Mouse (Mus musculus) heart, embryonic 12.5 days (tissue): ENCODE measurements around the gene Fam174b. TPM values are rescaled to one million over a fixed set of nuclear protein-coding genes. Genes with fewer than 3 reads are reported as not detected.

Source experiments
- ATAC-seq: fragments of 200-750 bp; cut with Nextera tagmentation; 2 replicates; pipeline ENCODE4 v1.8.0; 2017; ENCODE audit warnings: moderate TSS enrichment, moderate library complexity; ENCODE audit not compliant: insufficient number of reproducible peaks, low FRiP score
- H3K27ac ChIP-seq: fragments of 300-500 bp; sonication (generic); 2 replicates; pipeline ENCODE4 v1.5.1; 2016; ENCODE audit warnings: mild to moderate bottlenecking, moderate library complexity; ENCODE audit not compliant: poor library complexity, severe bottlenecking
- H3K27me3 ChIP-seq: fragments of 300-500 bp; sonication (generic); replicated peaks from 2 replicates; pipeline ENCODE4 v1.6.1; 2016; ENCODE audit warnings: mild to moderate bottlenecking, moderate library complexity
- H3K36me3 ChIP-seq: fragments of 300-500 bp; sonication (generic); 2 replicates; pipeline ENCODE4 v1.6.1; 2016; ENCODE audit warnings: mild to moderate bottlenecking, moderate library complexity
- H3K4me1 ChIP-seq: fragments of 300-500 bp; sonication (generic); replicated peaks from 2 replicates; pipeline ENCODE4 v1.6.1; 2016; ENCODE audit warnings: mild to moderate bottlenecking
- H3K4me2 ChIP-seq: fragments of 300-500 bp; sonication (generic); 2 replicates; pipeline ENCODE4 v1.6.1; 2016; ENCODE audit warnings: mild to moderate bottlenecking, moderate library complexity
- H3K4me3 ChIP-seq: fragments of 300-500 bp; sonication (generic); 2 replicates; pipeline ENCODE4 v1.5.1; 2016; ENCODE audit warnings: mild to moderate bottlenecking
- H3K9ac ChIP-seq: fragments of 300-500 bp; sonication (generic); 2 replicates; pipeline ENCODE4 v1.6.1; 2016; ENCODE audit warnings: mild to moderate bottlenecking, moderate library complexity
- H3K9me3 ChIP-seq: fragments of 300-500 bp; sonication (generic); replicated peaks from 2 replicates; pipeline ENCODE4 v1.6.1; 2016; ENCODE audit warnings: mild to moderate bottlenecking, moderate library complexity
- WGBS: fragments of 180-500 bp; shearing (Covaris S2); methylation state at CpG from one replicate; pipeline ENCODE4 v1.1.7; 2016; 5-methylcytosine and 5-hydroxymethylcytosine counted together
- polyA plus RNA-seq: library from polyadenylated mRNA; unstranded; fragments of >200 nt; fragmentation: Nextera tagmentation; extraction: Ambion mirVana; gene quantifications from 2 replicates; pipeline ENCODE4 v1.2.1, GENCODE M21; 2016

Gene Fam174b
- polyA plus RNA-seq, 1 experiment from 2014 or later = 51.4 TPM

DNA sequence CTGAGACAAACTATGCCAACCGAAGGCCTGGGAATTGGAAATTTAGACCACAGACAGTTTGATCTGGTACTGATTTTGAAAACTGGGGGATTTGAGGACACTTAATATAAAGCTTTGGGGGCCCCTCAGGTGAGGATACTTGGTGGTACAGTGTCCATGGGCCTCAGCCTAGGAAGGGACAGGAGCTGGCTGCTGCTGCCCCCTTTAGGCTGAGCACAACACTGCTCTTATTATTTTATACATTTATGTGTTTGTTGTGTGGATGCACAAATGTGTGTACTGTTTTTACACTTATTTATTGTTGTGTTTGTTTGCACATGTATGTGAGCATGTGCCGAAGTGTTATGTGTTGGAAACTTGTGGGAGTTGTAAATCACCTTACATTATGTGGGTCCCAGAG, 9.2 kb downstream of the Fam174b start:
- H3K9ac ChIP-seq = no peak overlapping the region
- no peak overlapping the region for H3K4me3 ChIP-seq
- H3K27me3 ChIP-seq = no peaks in the 10 kb centered on the region
- H3K36me3 ChIP-seq = no peaks in the 10 kb centered on the region
- no peak overlapping the region for H3K4me2 ChIP-seq
- WGBS = 83% methylated on average over 2 of the region's 2 CpGs
- no peaks in the 10 kb centered on the region for H3K9me3 ChIP-seq
- no peak for ATAC-seq
- no peak overlapping the region for H3K27ac ChIP-seq
- peaks cover 7% of the 10 kb centered on the region for H3K4me1 ChIP-seq

DNA sequence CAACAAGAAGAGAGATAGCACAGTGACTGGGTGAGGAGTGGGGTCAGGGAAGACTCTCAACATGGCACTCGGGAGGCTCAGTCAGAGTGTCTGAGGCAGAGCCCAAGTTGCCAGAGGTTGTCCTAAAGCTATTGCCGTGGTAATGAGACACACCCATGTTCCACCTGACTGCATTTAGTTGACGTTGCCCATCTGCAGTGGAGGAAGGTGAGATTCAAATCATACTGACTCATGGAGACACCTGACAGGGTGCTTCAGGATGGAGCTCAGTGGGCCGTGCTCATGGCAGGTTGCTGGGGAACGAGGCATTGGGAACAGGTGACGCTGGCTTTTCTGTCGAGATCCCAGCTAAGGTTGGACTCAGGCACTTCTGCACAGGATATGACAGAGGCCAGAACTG, 9.9 kb downstream of the Fam174b start:
- no peak for ATAC-seq
- Histone ChIP-seq H3K4me1 (peaks cover 7% of the 10 kb centered on the region), H3K4me3 (no peak overlapping the region), H3K27me3 (no peaks in the 10 kb centered on the region), H3K9ac (no peak overlapping the region), H3K27ac (no peak overlapping the region), H3K4me2 (no peak overlapping the region), H3K9me3 (no peaks in the 10 kb centered on the region), H3K36me3 (no peaks in the 10 kb centered on the region)
- 82% methylated on average over 7 of the region's 7 CpGs for WGBS

DNA sequence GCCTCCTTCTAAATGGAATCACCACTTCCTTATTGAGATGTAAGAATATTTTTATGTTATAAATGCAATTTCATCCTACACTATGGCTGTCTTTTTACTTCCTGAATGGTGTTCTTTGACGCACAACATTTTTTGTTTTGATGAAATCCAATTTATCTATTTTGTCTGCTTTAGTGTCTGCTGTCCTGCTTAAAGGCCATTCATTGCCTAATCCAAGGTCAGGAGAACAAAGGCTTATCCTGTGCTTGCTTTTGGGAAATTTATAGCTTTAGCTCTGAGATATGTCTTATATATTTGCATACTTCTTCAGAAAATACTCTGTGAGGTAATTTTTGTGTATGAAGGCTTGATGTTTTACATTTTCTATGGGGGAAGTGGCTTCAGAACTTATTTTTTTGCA, 13.5 kb downstream of the Fam174b start:
- Histone ChIP-seq H3K36me3 (no peaks in the 10 kb centered on the region), H3K4me1 (no peaks in the 10 kb centered on the region), H3K9me3 (0 out of 2 replicates have a peak, but pooled peaks cover 3% of the 10 kb centered on the region), H3K4me2 (no peak overlapping the region), H3K27ac (no peak overlapping the region), H3K9ac (no peak overlapping the region), H3K27me3 (no peaks in the 10 kb centered on the region), H3K4me3 (no peak overlapping the region)
- ATAC-seq = no peak
- WGBS = 72% methylated on average over 1 of the region's 1 CpGs

DNA sequence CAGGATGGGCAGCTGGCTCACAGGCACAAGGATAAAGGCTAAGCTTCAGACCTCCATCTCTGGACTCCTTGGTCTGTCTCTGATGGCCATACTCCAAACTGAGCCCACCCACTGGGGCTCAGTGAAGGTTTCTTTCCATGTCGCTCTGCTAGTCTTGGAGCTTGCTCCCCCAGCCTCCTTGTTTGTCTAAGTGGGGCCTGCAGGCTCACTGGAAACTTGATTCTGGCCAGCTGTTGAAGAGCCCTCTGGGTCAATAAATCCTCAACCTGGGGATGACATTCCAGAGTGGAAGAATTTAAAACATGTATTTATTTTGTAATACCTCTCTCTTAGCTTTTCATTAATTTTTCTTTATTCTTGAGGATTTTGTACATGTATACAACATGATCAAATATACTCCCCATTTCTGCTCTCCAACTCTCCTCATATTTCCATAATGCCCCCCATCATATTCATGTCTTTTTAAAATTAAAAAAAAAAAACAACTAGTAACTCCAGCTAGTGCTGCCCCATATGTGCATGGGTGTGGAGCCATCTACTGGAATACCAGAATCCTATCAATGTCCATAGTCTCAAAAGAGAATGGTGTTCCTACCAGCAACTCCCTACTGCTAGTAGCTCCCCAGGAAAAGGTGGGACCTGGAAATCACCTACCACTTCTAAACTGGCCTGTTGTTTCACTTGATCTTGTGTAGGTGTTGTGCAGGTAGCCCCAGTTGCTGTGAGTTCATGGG, 15.4 kb downstream of the Fam174b start:
- Histone ChIP-seq H3K27ac (no peak overlapping the region), H3K4me3 (no peak overlapping the region), H3K27me3 (no peaks in the 10 kb centered on the region), H3K9me3 (0 out of 2 replicates have a peak, but pooled peaks cover 3% of the 10 kb centered on the region), H3K9ac (no peak overlapping the region), H3K4me1 (no peaks in the 10 kb centered on the region), H3K4me2 (no peak overlapping the region), H3K36me3 (no peaks in the 10 kb centered on the region)
- WGBS = 54% methylated on average over 1 of the region's 1 CpGs
- ATAC-seq = no peak

DNA sequence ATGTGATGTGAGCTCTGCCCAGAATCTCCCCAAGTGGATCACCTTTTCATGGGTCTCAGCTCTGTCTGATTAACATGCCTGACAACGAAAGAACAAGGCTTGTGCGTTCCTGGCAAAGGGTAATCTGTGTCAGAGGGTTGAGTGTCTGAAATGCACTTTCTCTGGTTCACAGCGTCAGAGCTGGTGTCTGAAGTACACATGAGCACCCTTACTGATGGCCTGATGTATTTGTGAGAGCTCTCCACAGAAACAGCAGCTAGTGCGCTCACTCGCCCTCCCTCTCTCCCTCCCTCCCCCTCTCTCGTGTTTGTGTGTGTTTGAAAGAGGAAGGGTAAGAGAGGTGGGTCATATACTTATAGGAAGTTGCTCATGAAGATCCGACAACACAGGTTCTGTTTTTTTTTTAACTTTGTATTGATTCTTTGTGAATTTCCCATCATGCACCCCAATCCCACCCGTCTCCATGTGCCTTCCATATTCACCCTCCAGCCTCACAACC, 21.6 kb downstream of the Fam174b start:
- Histone ChIP-seq H3K36me3 (no peaks in the 10 kb centered on the region), H3K4me2 (no peak overlapping the region), H3K4me3 (no peak overlapping the region), H3K9me3 (peaks cover 12% of the 10 kb centered on the region; the same call in 1 of the 2 replicates), H3K27me3 (peaks cover 3% of the 10 kb centered on the region; the same call in 1 of the 2 replicates), H3K4me1 (peaks cover 13% of the 10 kb centered on the region), H3K27ac (no peak overlapping the region), H3K9ac (no peak overlapping the region)
- ATAC-seq = no peak
- WGBS = 73% methylated on average over 8 of the region's 8 CpGs

DNA sequence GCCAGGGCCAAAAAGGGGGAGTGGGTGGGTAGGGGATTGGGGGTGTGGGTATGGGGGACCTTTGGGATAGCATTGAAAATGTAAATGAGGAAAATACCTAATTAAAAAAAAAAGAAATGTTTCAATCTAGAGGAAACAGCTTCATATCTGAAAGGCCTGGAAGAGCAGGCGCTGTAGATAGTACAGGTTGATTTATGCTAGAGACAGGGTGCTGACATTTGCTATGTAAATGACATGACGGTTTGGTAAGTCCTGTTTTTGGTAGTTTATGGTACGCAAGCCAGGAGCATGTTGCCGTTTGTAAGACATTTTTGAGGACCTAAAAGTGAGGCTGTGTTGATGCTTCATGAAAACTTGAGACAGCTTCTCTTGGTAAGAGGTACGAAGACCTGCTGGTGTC, 24.6 kb downstream of the Fam174b start:
- no peak for ATAC-seq
- Histone ChIP-seq H3K4me2 (no peak overlapping the region), H3K4me3 (no peak overlapping the region), H3K27ac (peak overlapping the region; percentile 54), H3K9me3 (peaks cover 9% of the 10 kb centered on the region; the same call in 1 of the 2 replicates), H3K9ac (no peak overlapping the region), H3K4me1 (peaks cover 13% of the 10 kb centered on the region), H3K36me3 (no peaks in the 10 kb centered on the region), H3K27me3 (peaks cover 3% of the 10 kb centered on the region; the same call in 1 of the 2 replicates)
- 80% methylated on average over 5 of the region's 5 CpGs for WGBS

DNA sequence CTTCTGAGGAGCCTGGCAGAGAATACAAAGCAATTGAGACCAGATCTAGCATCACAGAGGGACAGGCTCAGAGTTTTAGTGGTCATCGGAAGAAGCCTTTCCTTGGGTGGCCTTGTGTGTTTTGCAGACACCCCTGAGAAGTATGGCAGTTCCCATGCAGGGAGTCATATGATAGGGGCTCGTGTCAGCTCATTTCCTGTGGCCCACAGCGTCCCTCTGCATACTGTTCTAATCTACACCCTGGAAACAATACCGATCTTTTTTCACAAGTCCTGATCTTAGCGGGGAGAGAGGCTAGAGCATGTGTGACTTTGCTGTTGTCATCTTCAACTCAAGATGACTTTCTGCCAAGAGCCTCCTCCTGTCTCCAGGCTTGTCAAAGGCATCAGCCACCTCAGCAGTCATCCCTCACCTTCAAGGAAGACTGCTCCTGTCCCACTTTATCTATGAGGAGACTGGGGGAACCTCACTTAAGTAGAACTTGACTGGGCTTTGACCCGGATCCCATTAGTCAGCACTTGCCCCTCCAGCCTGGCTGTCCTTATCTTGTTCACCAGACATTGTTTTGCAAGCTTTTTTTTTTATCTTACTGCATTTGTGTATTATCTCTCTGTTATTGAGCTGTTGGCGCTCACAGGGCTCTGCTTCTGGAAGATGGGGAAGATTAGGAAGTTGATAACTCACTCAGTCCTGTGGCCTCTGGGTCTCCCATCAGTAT, 25.2 kb downstream of the Fam174b start:
- ATAC-seq = peak; percentile 90
- Histone ChIP-seq H3K27me3 (peaks cover 3% of the 10 kb centered on the region; the same call in 1 of the 2 replicates), H3K9ac (no peak overlapping the region), H3K4me2 (no peak overlapping the region), H3K4me1 (peaks cover 13% of the 10 kb centered on the region), H3K9me3 (peaks cover 9% of the 10 kb centered on the region; the same call in 1 of the 2 replicates), H3K36me3 (no peaks in the 10 kb centered on the region), H3K4me3 (no peak overlapping the region), H3K27ac (peak overlapping the region; percentile 54)
- 26% methylated on average over 7 of the region's 7 CpGs for WGBS

DNA sequence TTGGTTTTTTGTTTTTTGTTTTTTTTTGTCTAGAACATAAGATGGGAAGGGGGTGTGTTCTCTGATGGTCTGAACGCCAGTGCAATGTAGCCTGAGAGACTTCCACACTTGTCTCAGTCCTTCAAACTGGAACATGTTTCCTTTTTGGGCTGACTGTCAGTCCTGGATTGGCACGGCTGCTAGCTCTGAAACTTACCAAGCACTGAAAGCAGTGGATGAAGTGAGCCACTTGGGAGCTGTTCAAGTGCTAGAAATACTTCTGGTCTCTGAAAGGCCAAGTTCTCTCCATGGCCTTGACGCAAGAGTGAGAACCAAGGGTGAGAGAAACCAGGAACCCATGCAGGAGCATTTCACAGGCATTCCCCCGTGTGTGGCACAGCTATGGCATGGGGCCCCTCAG, 29.1 kb downstream of the Fam174b start:
- no peak overlapping the region for H3K9ac ChIP-seq
- ATAC-seq = no peak
- H3K4me1 ChIP-seq = peaks cover 24% of the 10 kb centered on the region
- no peak overlapping the region for H3K4me2 ChIP-seq
- H3K36me3 ChIP-seq = no peaks in the 10 kb centered on the region
- 66% methylated on average over 4 of the region's 4 CpGs for WGBS
- no peaks in the 10 kb centered on the region for H3K9me3 ChIP-seq
- no peaks in the 10 kb centered on the region for H3K27me3 ChIP-seq
- H3K27ac ChIP-seq = peak overlapping the region; percentile 29; the same call in 1 of the 2 replicates
- H3K4me3 ChIP-seq = no peak overlapping the region

DNA sequence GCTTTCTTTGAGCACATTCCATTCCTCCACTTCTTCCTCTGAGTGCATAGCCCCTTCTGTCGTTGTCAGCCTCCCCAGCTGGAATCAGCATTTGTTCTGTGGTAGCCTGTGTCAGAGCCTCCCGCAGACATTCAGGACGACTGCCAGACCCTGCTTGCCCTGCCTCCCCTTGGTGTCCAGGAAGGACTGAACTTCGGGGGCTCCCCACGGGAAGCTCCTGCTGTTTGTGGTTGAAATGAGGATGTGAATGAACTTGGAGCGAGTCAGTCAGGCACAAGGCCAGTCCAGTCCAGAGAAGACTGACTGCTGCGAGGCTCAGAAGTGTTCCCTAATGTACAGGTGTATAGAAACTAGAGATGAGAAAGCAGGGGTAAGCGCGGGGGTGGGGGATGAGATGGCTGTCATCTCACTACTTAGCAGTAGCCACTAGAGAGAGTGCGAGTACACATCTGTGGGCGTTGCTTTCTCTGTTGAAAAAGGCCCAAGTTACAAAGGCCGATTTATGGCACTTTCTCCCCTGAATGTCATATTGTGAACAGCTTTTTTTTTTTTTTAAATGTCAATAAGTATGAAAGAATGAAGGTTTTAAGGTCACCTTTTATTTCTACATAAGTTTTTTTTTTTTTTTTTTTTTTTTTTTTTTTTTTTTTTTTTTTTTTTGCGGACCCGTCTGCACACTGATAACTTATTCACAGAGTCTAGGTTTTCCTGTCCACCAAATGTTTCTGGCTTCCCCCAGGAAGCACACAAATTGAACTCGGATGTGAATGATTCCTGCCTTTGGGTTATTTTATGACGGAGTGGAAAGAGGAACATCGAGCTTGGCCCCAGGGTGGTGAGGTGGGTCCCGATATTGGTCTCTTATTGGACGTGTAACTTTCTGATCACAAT, 31.5 kb downstream of the Fam174b start:
- no peaks in the 10 kb centered on the region for H3K9me3 ChIP-seq
- 40% methylated on average over 19 of the region's 19 CpGs for WGBS
- H3K4me3 ChIP-seq = peak overlapping the region; percentile 30
- H3K36me3 ChIP-seq = 0 out of 2 replicates have a peak, but pooled peaks cover 5% of the 10 kb centered on the region
- peak overlapping the region; percentile 50 for H3K4me2 ChIP-seq
- peak; percentile 33; the same call in 1 of the 2 replicates for ATAC-seq
- H3K4me1 ChIP-seq = peaks cover 18% of the 10 kb centered on the region
- no peak overlapping the region for H3K9ac ChIP-seq
- H3K27ac ChIP-seq = 0 out of 2 replicates have a peak overlapping the region, but pooled peaks have one; percentile 14
- no peaks in the 10 kb centered on the region for H3K27me3 ChIP-seq

DNA sequence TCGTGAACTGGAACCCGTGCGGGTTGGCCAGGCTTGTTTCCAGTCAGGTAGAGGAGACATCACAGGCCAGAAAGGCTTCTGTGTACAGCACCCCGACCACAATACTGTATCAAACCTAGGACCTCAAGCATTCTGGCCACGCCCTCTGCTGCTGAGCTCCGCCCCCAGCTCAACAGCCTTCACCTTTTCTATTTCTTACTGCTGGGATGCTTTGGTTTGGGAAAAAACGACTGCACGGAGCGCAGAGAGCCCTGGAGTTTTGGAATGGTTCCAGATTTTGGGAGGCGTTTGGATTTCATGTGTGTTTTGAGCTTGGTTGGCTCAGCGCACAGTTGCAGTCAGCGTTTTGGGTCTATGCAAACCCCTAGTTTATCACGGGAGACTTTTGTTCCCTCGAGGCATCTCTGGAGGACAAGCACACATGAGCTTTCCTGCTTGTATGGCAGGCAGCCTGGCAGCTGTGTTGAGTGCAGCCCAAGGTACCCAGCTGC, 32.2 kb downstream of the Fam174b start:
- H3K4me3 ChIP-seq = no peak overlapping the region
- peaks cover 18% of the 10 kb centered on the region for H3K4me1 ChIP-seq
- H3K9me3 ChIP-seq = no peaks in the 10 kb centered on the region
- no peak for ATAC-seq
- H3K27ac ChIP-seq = no peak overlapping the region
- 72% methylated on average over 14 of the region's 14 CpGs for WGBS
- H3K27me3 ChIP-seq = no peaks in the 10 kb centered on the region
- no peak overlapping the region for H3K4me2 ChIP-seq
- H3K9ac ChIP-seq = no peak overlapping the region
- H3K36me3 ChIP-seq = 0 out of 2 replicates have a peak, but pooled peaks cover 5% of the 10 kb centered on the region
